Mouse (Mus musculus) CH12.LX (cell line): ENCODE measurements around the gene Nav3. TPM values are rescaled to one million over a fixed set of nuclear protein-coding genes. Genes with fewer than 3 reads are reported as not detected.

Source experiments
- DNase-seq: peaks from one replicate; pipeline ENCODE4 v3.0.0-alpha.2; 2013; ENCODE audit errors: extremely low read depth
- H3K27ac ChIP-seq: 2 replicates; pipeline ENCODE4 v1.5.1; 2012; ENCODE audit warnings: low read depth, mild to moderate bottlenecking, control low read depth, moderate library complexity; ENCODE audit not compliant: insufficient read depth
- H3K27me3 ChIP-seq: replicated peaks from 2 replicates; pipeline ENCODE3; 2012; ENCODE audit warnings: inconsistent platforms
- H3K36me3 ChIP-seq, 2 experiments: replicated peaks in 1 of 2; 2 replicates each; pipeline versions ENCODE3 to v1.6.1; 2012; ENCODE audit warnings: inconsistent platforms in 1 of 2, low read length in 1 of 2, mild to moderate bottlenecking in 1 of 2, mixed read lengths in 1 of 2, moderate library complexity in 1 of 2; ENCODE audit not compliant: control insufficient read depth in 1 of 2, insufficient read depth in 1 of 2
- H3K4me1 ChIP-seq, 2 experiments: 2 replicates each; pipeline ENCODE4 v1.6.1; 2012; ENCODE audit warnings: inconsistent platforms in 1 of 2, moderate library complexity in 1 of 2; ENCODE audit not compliant: insufficient read depth in 2 of 2, control insufficient read depth in 1 of 2
- H3K4me2 ChIP-seq: 2 replicates; pipeline ENCODE4 v1.6.1; 2012; ENCODE audit warnings: low read depth, mild to moderate bottlenecking, control low read depth; ENCODE audit not compliant: poor library complexity, insufficient read depth, severe bottlenecking
- H3K4me3 ChIP-seq, 3 experiments: fragments of 150-350 bp in 1 of 3; sonication (generic) in 1 of 3; replicated peaks in 1 of 3; 2 replicates each; pipeline versions ENCODE3 to v1.5.1; 2011 to 2012; ENCODE audit warnings: low read depth in 2 of 3, low read length in 2 of 3, mild to moderate bottlenecking in 2 of 3, moderate library complexity in 2 of 3, control low read depth in 1 of 3, improper control_type of control experiment in 1 of 3, inconsistent platforms in 1 of 3, mixed read lengths in 1 of 3; ENCODE audit not compliant: poor library complexity in 1 of 3
- H3K79me2 ChIP-seq: replicated peaks from 2 replicates; pipeline ENCODE4 v1.6.1; 2012; ENCODE audit warnings: mild to moderate bottlenecking, moderate library complexity; ENCODE audit not compliant: control insufficient read depth, poor library complexity, insufficient read depth, severe bottlenecking; ENCODE audit errors: extremely low read depth
- H3K9ac ChIP-seq: 2 replicates; pipeline ENCODE4 v1.6.1; 2012; ENCODE audit warnings: low read depth, mild to moderate bottlenecking, control low read depth, moderate library complexity; ENCODE audit not compliant: insufficient read depth
- H3K9me3 ChIP-seq: replicated peaks from 2 replicates; pipeline ENCODE3; 2012; ENCODE audit warnings: low read length, inconsistent platforms, mixed read lengths
- CHD1 ChIP-seq: IDR thresholded peaks from 2 replicates; pipeline ENCODE4 v1.6.1; 2012; ENCODE audit warnings: low read depth, low read length, improper control_type of control experiment, inconsistent platforms
- CTCF ChIP-seq, 2 experiments: IDR thresholded peaks in 1 of 2; conservative IDR thresholded peaks in 1 of 2; 2 replicates each; pipeline ENCODE4 v1.5.1; 2011 to 2012; ENCODE audit warnings: low read depth in 2 of 2, low read length in 2 of 2, improper control_type of control experiment in 1 of 2, inconsistent platforms in 1 of 2, mild to moderate bottlenecking in 1 of 2, moderate library complexity in 1 of 2
- EP300 ChIP-seq: IDR thresholded peaks from 2 replicates; pipeline ENCODE4 v1.6.1; 2011; ENCODE audit warnings: low read length, improper control_type of control experiment
- GABPA ChIP-seq: IDR thresholded peaks from 2 replicates; pipeline ENCODE4 v1.6.1; 2012; ENCODE audit warnings: low read depth, low read length, improper control_type of control experiment, inconsistent platforms; ENCODE audit not compliant: insufficient replicate concordance
- HCFC1 ChIP-seq: IDR thresholded peaks from 2 replicates; pipeline ENCODE4 v1.6.1; 2012; ENCODE audit warnings: low read depth, mild to moderate bottlenecking, inconsistent platforms, low read length, improper control_type of control experiment
- JUN ChIP-seq: IDR thresholded peaks from 2 replicates; pipeline ENCODE4 v1.6.1; 2011; ENCODE audit warnings: low read depth, mild to moderate bottlenecking, low read length, improper control_type of control experiment, moderate library complexity; ENCODE audit not compliant: insufficient read depth
- JUND ChIP-seq: conservative IDR thresholded peaks from 2 replicates; pipeline ENCODE4 v1.6.1; 2011; ENCODE audit warnings: low read depth, low read length, improper control_type of control experiment
- KAT2A ChIP-seq: IDR thresholded peaks from 2 replicates; pipeline ENCODE4 v1.6.1; 2012; ENCODE audit warnings: low read length, improper control_type of control experiment, inconsistent platforms; ENCODE audit not compliant: insufficient replicate concordance
- MAFK ChIP-seq: IDR thresholded peaks from 2 replicates; pipeline ENCODE4 v1.6.1; 2011; ENCODE audit warnings: low read length, improper control_type of control experiment; ENCODE audit not compliant: insufficient replicate concordance
- MEF2A ChIP-seq: IDR thresholded peaks from 2 replicates; pipeline ENCODE4 v1.6.1; 2014; ENCODE audit warnings: low read depth, mild to moderate bottlenecking, inconsistent platforms, low read length, improper control_type of control experiment, borderline replicate concordance
- MXI1 ChIP-seq: IDR thresholded peaks from 2 replicates; pipeline ENCODE4 v1.6.1; 2011; ENCODE audit warnings: mild to moderate bottlenecking, low read depth, low read length, improper control_type of control experiment
- MYC ChIP-seq: IDR thresholded peaks from 2 replicates; pipeline ENCODE4 v1.6.1; 2011; ENCODE audit warnings: low read depth, mild to moderate bottlenecking, improper control_type of control experiment, low read length
- NELFE ChIP-seq: IDR thresholded peaks from 2 replicates; pipeline ENCODE4 v1.6.1; 2011; ENCODE audit warnings: low read depth, low read length, improper control_type of control experiment
- POLR2AphosphoS2 ChIP-seq: IDR thresholded peaks from 2 replicates; pipeline ENCODE4 v1.6.1; 2011; ENCODE audit warnings: low read depth, low read length, improper control_type of control experiment
- TBP ChIP-seq: conservative IDR thresholded peaks from 2 replicates; pipeline ENCODE4 v1.6.1; 2011; ENCODE audit warnings: low read depth, low read length, improper control_type of control experiment
- UBTF ChIP-seq: IDR thresholded peaks from 2 replicates; pipeline ENCODE4 v1.6.1; 2012; ENCODE audit warnings: low read depth, mild to moderate bottlenecking, inconsistent platforms, low read length, improper control_type of control experiment, moderate library complexity
- USF2 ChIP-seq: conservative IDR thresholded peaks from 2 replicates; pipeline ENCODE4 v1.6.1; 2011; ENCODE audit warnings: low read depth, low read length, improper control_type of control experiment
- ZKSCAN1 ChIP-seq: IDR thresholded peaks from 2 replicates; pipeline ENCODE4 v1.6.1; 2012; ENCODE audit warnings: low read depth, inconsistent platforms, low read length, improper control_type of control experiment, borderline replicate concordance
- ZMIZ1 ChIP-seq: IDR thresholded peaks from 2 replicates; pipeline ENCODE4 v1.6.1; 2012; ENCODE audit warnings: low read depth, mild to moderate bottlenecking, inconsistent platforms, low read length, improper control_type of control experiment
- ZNF384 ChIP-seq: IDR thresholded peaks from 2 replicates; pipeline ENCODE4 v1.6.1; 2012; ENCODE audit warnings: low read depth, low read length, improper control_type of control experiment, inconsistent platforms
- dilution Hi-C: fragments of 300-500 bp; cut with MboI; formaldehyde crosslinking; loops from 2 replicates; pipeline ENCODE4 v1.14.3; 2020; ENCODE audit warnings: low sequenced_read_pairs; ENCODE audit not compliant: extremely low pct_unique_long_range_greater_than_20kb, extremely low pct_ligation_motif_present
- in situ Hi-C: fragments of 300-500 bp; cut with MboI; formaldehyde crosslinking; loops from 3 replicates; pipeline ENCODE4 v1.14.3; 2019; ENCODE audit warnings: low sequenced_read_pairs, low pct_ligation_motif_present, low pct_unique_long_range_greater_than_20kb, mixed read lengths
- polyA plus RNA-seq: library from polyadenylated mRNA; unstranded; fragments of >175 nt; gene quantifications from 2 replicates; pipeline ENCODE4 v1.2.1, GENCODE M21; 2012; ENCODE audit warnings: low read depth; ENCODE audit not compliant: insufficient read length
- total RNA-seq, 2 experiments: library from RNA; depleted of rRNA; stranded (reverse); fragments of 300-350 nt in 1 of 2; fragments of >200 nt in 1 of 2; gene quantifications; 2 replicates each; pipeline ENCODE4 v1.2.3; 2012 to 2014

The Nav3 gene
- total and polyA plus RNA-seq, 3 experiments = 0.03 TPM; not detected in 2

- TF ChIP-seq JUN = no peak
- TF ChIP-seq JUND = no peak
- TF ChIP-seq TBP = no peak
- TF ChIP-seq MYC = no peak
- no peak for TF ChIP-seq ZNF384
- TF ChIP-seq MAFK = no peak
- TF ChIP-seq EP300 = no peak
- no peak for TF ChIP-seq USF2
- TF ChIP-seq UBTF = no peak
- no peak for TF ChIP-seq HCFC1
- TF ChIP-seq MEF2A = no peak
- TF ChIP-seq GABPA = no peak
- no peak for TF ChIP-seq ZKSCAN1
- no peak for TF ChIP-seq CHD1
- no peak for TF ChIP-seq NELFE
- no peak for TF ChIP-seq ZMIZ1
- no peak for TF ChIP-seq KAT2A
- no peak for TF ChIP-seq CTCF (conservative IDR thresholded peaks at IDR 0.05 in 1 of 2, IDR thresholded peaks at IDR 0.05 in 1 of 2; ENCODE audit: low read depth in 2 of 2, low read length in 2 of 2)
- TF ChIP-seq, all 38 proteins: peak for 0
- no peaks in the 10 kb centered on the region for H3K36me3 ChIP-seq
- dilution Hi-C loops = no loop called here
- no peaks in the 10 kb centered on the region for H3K79me2 ChIP-seq
- no peak overlapping the region for H3K9ac ChIP-seq
- no peaks in the 10 kb centered on the region for H3K27me3 ChIP-seq
- no peak overlapping the region for H3K27ac ChIP-seq
- no peak overlapping the region for H3K4me3 ChIP-seq
- no peaks in the 10 kb centered on the region for H3K4me1 ChIP-seq
- peaks cover 36% of the 10 kb centered on the region for H3K9me3 ChIP-seq
- H3K4me2 ChIP-seq = no peak overlapping the region
- no peak for DNase-seq
- in situ Hi-C loops = no loop called here
Observed at GRCm38 (mm10) chr10:110313959-110314358, 142.0 kb downstream of the Nav3 start.

DNA sequence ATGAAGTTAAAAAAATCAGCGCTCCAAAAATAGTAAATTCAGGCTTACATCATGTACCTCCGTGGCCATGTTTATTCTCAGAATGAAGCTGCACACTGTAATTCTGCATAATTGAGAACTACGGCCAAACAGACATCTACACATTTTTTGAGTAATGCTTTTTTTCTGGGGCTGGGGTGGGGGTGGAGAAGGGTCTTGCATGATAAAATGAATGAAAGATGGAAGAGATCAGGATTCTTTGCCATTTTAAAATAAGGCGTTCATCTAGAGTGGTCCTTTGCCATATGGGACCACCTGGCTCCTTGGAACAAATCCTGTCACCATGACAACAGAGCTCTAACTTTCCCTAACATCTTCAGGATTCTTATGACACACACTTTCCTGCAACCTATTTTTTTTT, 146.5 kb downstream of the Nav3 start:
- Histone ChIP-seq H3K36me3 (no peaks in the 10 kb centered on the region), H3K9ac (no peak overlapping the region), H3K9me3 (peaks cover 30% of the 10 kb centered on the region), H3K27me3 (no peaks in the 10 kb centered on the region), H3K27ac (no peak overlapping the region), H3K79me2 (no peaks in the 10 kb centered on the region), H3K4me3 (no peak overlapping the region), H3K4me1 (no peaks in the 10 kb centered on the region), H3K4me2 (no peak overlapping the region)
- in situ Hi-C loops (no loop called here), dilution Hi-C loops (no loop called here)
- TF ChIP-seq POLR2AphosphoS2 (no peak), MXI1 (no peak)
- no peak for DNase-seq
